Mouse (Mus musculus) hindbrain, embryonic 12.5 days (tissue): ENCODE data around the gene 1700013H16Rik. TPM values are rescaled to one million over a fixed set of nuclear protein-coding genes. Genes with fewer than 3 reads are reported as not detected.

Experiments
- ATAC-seq: fragments of 200-750 bp; cut with Nextera tagmentation; 2 replicates; pipeline ENCODE4 v1.8.0; 2017; ENCODE audit warnings: moderate TSS enrichment; ENCODE audit not compliant: low FRiP score
- H3K27ac ChIP-seq: fragments of 300-500 bp; sonication (generic); 2 replicates; pipeline ENCODE4 v1.5.1; 2016; ENCODE audit warnings: mild to moderate bottlenecking
- H3K27me3 ChIP-seq: fragments of 300-500 bp; sonication (generic); 2 replicates; pipeline ENCODE4 v1.6.1; 2016; ENCODE audit warnings: mild to moderate bottlenecking
- H3K36me3 ChIP-seq: fragments of 300-500 bp; sonication (generic); 2 replicates; pipeline ENCODE4 v1.6.1; 2016; ENCODE audit warnings: mild to moderate bottlenecking
- H3K4me1 ChIP-seq: fragments of 300-500 bp; sonication (generic); 2 replicates; pipeline ENCODE4 v1.6.1; 2016
- H3K4me2 ChIP-seq: fragments of 300-500 bp; sonication (generic); replicated peaks from 2 replicates; pipeline ENCODE4 v1.6.1; 2016; ENCODE audit warnings: mild to moderate bottlenecking
- H3K4me3 ChIP-seq: fragments of 300-500 bp; sonication (generic); 2 replicates; pipeline ENCODE4 v1.5.1; 2016; ENCODE audit warnings: mild to moderate bottlenecking
- H3K9ac ChIP-seq: fragments of 300-500 bp; sonication (generic); 2 replicates; pipeline ENCODE4 v1.6.1; 2016; ENCODE audit warnings: mild to moderate bottlenecking, moderate library complexity
- H3K9me3 ChIP-seq: fragments of 300-500 bp; sonication (generic); replicated peaks from 2 replicates; pipeline ENCODE4 v1.6.1; 2016; ENCODE audit warnings: mild to moderate bottlenecking
- WGBS: fragments of 180-500 bp; shearing (Covaris S2); methylation state at CpG from one replicate; pipeline ENCODE4 v1.1.7; 2016; 5-methylcytosine and 5-hydroxymethylcytosine counted together
- polyA plus RNA-seq: library from polyadenylated mRNA; unstranded; fragments of >200 nt; fragmentation: Nextera tagmentation; extraction: Ambion mirVana; gene quantifications from 2 replicates; pipeline ENCODE4 v1.2.1, GENCODE M21; 2016

Gene 1700013H16Rik
- polyA plus RNA-seq, 1 experiment from 2014 or later: not detected

DNA sequence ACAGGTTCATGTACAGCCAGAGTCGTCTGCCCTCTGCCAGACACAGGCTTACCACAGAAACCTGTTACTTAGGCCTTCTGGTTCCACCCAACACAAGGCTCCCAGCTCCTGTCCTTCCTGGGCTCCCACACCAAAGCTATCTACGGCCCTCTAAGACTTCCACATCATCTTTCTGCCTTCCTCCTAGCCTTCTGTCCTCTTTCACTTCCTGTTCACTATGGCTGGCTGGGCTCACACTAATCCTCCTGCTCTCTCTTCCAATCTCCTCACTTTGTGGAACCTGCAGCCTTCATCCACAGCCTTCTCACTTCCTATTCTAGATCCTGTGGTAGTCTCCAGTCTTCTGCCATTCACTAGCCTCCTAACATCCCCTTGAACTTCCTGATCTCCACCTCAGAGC is 64.5 kb downstream of the 1700013H16Rik start:
- no peaks in the 10 kb centered on the region for H3K4me1 ChIP-seq
- no peak overlapping the region for H3K4me2 ChIP-seq
- no peaks in the 10 kb centered on the region for H3K27me3 ChIP-seq
- no peak overlapping the region for H3K4me3 ChIP-seq
- no peak overlapping the region for H3K27ac ChIP-seq
- ATAC-seq: no peak
- WGBS: 70% methylated on average over 2 of the region's 2 CpGs
- no peak overlapping the region for H3K9ac ChIP-seq
- no peaks in the 10 kb centered on the region for H3K9me3 ChIP-seq
- H3K36me3 ChIP-seq: no peaks in the 10 kb centered on the region

Other genes starting within 250 kb of the 1700013H16Rik start
- gene Rtl8c, start 149.8 kb downstream of the 1700013H16Rik start, polyA plus RNA-seq: 98.0 and 99.3 TPM in 2 replicates
- not detected in 2 replicates for gene Gm14597, start 148.9 kb downstream of the 1700013H16Rik start, polyA plus RNA-seq
- 131 and 132 TPM in 2 replicates for gene Rtl8a, start 114.1 kb downstream of the 1700013H16Rik start, polyA plus RNA-seq
- gene Rtl8b, start 87.4 kb downstream of the 1700013H16Rik start, polyA plus RNA-seq: 97.0 and 107 TPM in 2 replicates
- 0.19 and 0.33 TPM in 2 replicates for gene 4930502E18Rik, start 33.0 kb downstream of the 1700013H16Rik start, polyA plus RNA-seq
- gene Zfp36l3, start 18.6 kb upstream of the 1700013H16Rik start, polyA plus RNA-seq: not detected in 2 replicates
- gene Xlr, start 39.9 kb upstream of the 1700013H16Rik start, polyA plus RNA-seq: 1.7 and 3.1 TPM in 2 replicates